Mouse (Mus musculus) liver, adult 2 months (tissue): ENCODE data around the gene Gm27029.

Source experiments
- CTCF ChIP-seq: fragments of 200-500 bp; IDR thresholded peaks from 2 replicates; pipeline ENCODE4 v1.5.1; 2011; ENCODE audit warnings: low read depth, low read length, control low read depth
- POLR2A ChIP-seq: fragments of 200-500 bp; IDR thresholded peaks from 2 replicates; pipeline ENCODE4 v1.6.1; 2011; ENCODE audit warnings: low read length, control low read depth; ENCODE audit not compliant: insufficient read depth; ENCODE audit errors: extremely low read depth

- TF ChIP-seq POLR2A (no peak), CTCF (no peak)
These were observed 35.7 kb upstream of the Gm27029 start for GRCm38 (mm10) chr11:101460321-101460720.
